Mouse (Mus musculus) c-Kit-negative CD71-positive TER-119-positive erythroid progenitor cells, embryonic 14.5 days (primary cell): ENCODE results near the gene Zkscan1.

Experiments used
- DNase-seq: peaks from one replicate; pipeline ENCODE4 v3.0.0-alpha.2; 2013; ENCODE audit warnings: low read depth, low spot score

Gene Zkscan1

DNA sequence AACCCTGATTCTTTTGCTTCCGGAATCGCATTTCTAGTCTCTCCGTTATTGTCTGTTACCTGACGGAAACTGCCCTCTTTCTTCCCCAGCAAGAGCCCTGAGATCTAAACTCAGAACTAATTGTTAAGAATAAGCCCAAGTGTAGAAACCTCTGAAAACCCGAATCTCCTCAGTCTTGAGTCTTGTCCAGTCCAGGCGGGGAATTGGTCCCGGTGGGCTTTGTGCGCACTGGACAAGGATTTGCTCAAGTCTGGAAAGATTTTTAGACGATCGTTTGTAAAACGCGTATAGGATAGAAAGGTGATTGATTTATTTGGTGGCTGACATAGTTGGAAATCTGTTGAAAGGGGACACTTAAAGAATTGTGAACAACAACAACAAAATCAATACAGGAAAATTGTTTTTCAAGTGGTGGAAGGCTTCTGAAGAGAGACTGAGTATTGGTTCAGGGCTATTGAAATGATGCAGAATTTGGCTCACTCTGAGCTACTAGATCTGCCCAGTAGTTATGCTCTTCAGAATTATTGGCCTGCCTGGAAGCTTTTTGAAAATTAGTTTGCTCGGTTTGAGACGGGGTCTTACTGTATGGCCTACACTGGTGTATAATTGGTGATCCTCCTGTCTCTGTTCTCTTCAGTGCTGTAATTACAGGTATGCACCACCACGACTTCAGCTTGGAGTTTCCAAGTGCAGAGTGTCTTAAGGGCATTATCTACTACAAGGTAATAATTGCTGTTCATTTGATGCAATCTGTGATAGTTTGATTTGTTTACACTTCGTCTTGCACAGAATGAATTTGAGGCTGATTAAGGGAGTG, 32.5 kb downstream of the Zkscan1 start:
- no peak for DNase-seq

- no peak for DNase-seq
Observed at GRCm38 (mm10) chr5:138118041-138118440, 33.2 kb downstream of the Zkscan1 start.

DNA sequence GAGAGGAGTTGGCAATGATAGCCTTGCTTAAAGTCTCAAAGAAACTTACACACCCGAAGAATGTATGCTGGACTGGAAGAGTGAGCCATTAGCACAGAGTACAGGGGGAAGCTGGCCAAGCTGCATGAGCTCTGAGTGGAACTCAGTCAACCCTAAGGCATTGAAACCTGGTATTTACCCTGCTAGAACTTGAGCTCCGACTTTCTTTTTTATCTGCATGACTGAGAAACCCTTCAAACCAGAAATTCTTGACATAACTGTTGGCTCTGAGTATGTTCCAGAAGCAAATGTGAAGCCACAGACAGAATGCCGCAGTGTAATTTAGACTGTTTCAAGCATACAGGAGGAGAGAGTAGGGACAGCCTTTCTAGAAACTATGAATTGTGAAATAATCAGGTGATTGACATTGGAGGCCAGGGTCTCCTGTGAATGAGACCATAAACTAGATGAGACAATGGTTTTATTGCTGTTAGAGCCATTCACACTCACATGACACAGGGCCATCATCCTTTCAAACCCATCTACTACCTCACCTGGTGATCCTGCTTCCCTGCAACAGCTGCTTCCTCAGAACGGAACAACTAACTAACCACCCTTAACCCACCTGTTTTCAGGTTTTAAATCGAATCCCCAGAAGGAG, 47.7 kb downstream of the Zkscan1 start:
- DNase-seq, result no peak

- DNase-seq, result no peak
Observed at GRCm38 (mm10) chr5:138137257-138137656, 52.4 kb downstream of the Zkscan1 start.

GRCm38 (mm10) chr5:138137935-138138549, 53.2 kb downstream of the Zkscan1 start:
- DNase-seq, result no peak

GRCm38 (mm10) chr5:138138585-138138984, 53.7 kb downstream of the Zkscan1 start:
- DNase-seq, result no peak

GRCm38 (mm10) chr5:138154390-138154789, 69.5 kb downstream of the Zkscan1 start:
- no peak for DNase-seq

- peak; percentile 82 for DNase-seq
Observed at GRCm38 (mm10) chr5:138155443-138155976, 70.6 kb downstream of the Zkscan1 start, which contains the start of gene Zfp113. Zfp113 (minus strand) TSS chr5:138155744.
